8 mouse cellular contexts compared by ENCODE assay signal in genomic region chr1:72824707-72825101, GRCm38 (mm10). TPM values are rescaled to one million over a fixed set of nuclear protein-coding genes. Genes with fewer than 3 reads are reported as not detected.
A peak's percentile ranks its signal among the peaks of the same experiment; 100 is the strongest.
DNase-seq lines count a peak whose midpoint lies in the region; ATAC-seq and TF ChIP-seq lines count a peak whose summit lies in the region.

No protein-coding gene starts in this region.

- WGBS in hindbrain, embryonic 11.5 days, result under 1% methylated on average over 36 of the region's 37 CpGs
- WGBS in midbrain, embryonic 11.5 days, result under 1% methylated on average over 37 of the region's 37 CpGs

- no peaks in the 10 kb centered on the region for H3K27me3 ChIP-seq in hindbrain, embryonic 11.5 days (ENCODE audit: control insufficient read depth, insufficient read depth, low read length)
- H3K27me3 ChIP-seq in midbrain, embryonic 11.5 days (ENCODE audit: control insufficient read depth, insufficient read depth, low read length), result no peaks in the 10 kb centered on the region

- TF ChIP-seq CTCF in gastrocnemius, adult 2 months (IDR thresholded peaks at IDR 0.05), result no peak

- no peak overlapping the region for H3K27ac ChIP-seq in gastrocnemius, adult 2 months
- H3K27ac ChIP-seq in hindbrain, embryonic 11.5 days (ENCODE audit: low read depth, low read length), result peak overlapping the region; percentile 81
- H3K27ac ChIP-seq in midbrain, embryonic 11.5 days (ENCODE audit: low read depth, low read length), result peak overlapping the region; percentile 86

- H3K36me3 ChIP-seq in hindbrain, embryonic 11.5 days (ENCODE audit: control insufficient read depth, insufficient read depth, low read length), result no peaks in the 10 kb centered on the region
- peaks cover 5% of the 10 kb centered on the region; the same call in 1 of the 2 replicates for H3K36me3 ChIP-seq in midbrain, embryonic 11.5 days (ENCODE audit: control insufficient read depth, insufficient read depth, low read length)

- ATAC-seq in hindbrain, embryonic 11.5 days (ENCODE audit: low FRiP score), result peak; percentile 46
- ATAC-seq in midbrain, embryonic 11.5 days (ENCODE audit: low FRiP score), result peak; percentile 40

- H3K9ac ChIP-seq in hindbrain, embryonic 11.5 days (ENCODE audit: low read depth, low read length), result peak overlapping the region; percentile 86
- H3K9ac ChIP-seq in midbrain, embryonic 11.5 days (ENCODE audit: low read length), result peak overlapping the region; percentile 94

- H3K9me3 ChIP-seq in hindbrain, embryonic 11.5 days (ENCODE audit: control insufficient read depth, low read length), result no peaks in the 10 kb centered on the region
- no peaks in the 10 kb centered on the region for H3K9me3 ChIP-seq in midbrain, embryonic 11.5 days (ENCODE audit: control insufficient read depth, low read length)

- peak overlapping the region; percentile 70 for H3K4me3 ChIP-seq in gastrocnemius, adult 2 months
- H3K4me3 ChIP-seq in hindbrain, embryonic 11.5 days (ENCODE audit: low read depth, low read length), result peak overlapping the region; percentile 83
- peak overlapping the region; percentile 69 for H3K4me3 ChIP-seq in midbrain, embryonic 11.5 days (ENCODE audit: low read depth, low read length)

- DNase-seq in gastrocnemius, adult 2 months, result no peak
- DNase-seq in gastrocnemius, adult 8-10 months (ENCODE audit: low spot score in 2 of 2), result no peak
- peak; percentile 49 for DNase-seq in right cerebral cortex, postnatal 4 days
- no peak for DNase-seq in right cerebral cortex, postnatal 36 days (ENCODE audit: low spot score in 2 of 2)
- peak; percentile 66 for DNase-seq in hindbrain, embryonic 11.5 days (ENCODE audit: low spot score)
- peak; percentile 96 for DNase-seq in midbrain, embryonic 11.5 days (ENCODE audit: low spot score, missing footprints)
- no peak for DNase-seq in ovary, adult 18-20 months (ENCODE audit: low spot score)
- no peak for DNase-seq in gastrocnemius, postnatal 25 days

- intact Hi-C loops in gastrocnemius, adult 2 months (cut with DNase I), result loop anchor here (5.0 kb wide), 1 partner anchor 42 kb away; no protein-coding TSS in a partner anchor

- H3K4me1 ChIP-seq in hindbrain, embryonic 11.5 days (replicated peaks; ENCODE audit: control insufficient read depth, insufficient read depth, low read length), result peaks cover 4% of the 10 kb centered on the region
- H3K4me1 ChIP-seq in midbrain, embryonic 11.5 days (ENCODE audit: control insufficient read depth, insufficient read depth, low read length), result peaks cover 23% of the 10 kb centered on the region

- peak overlapping the region; percentile 96 for H3K4me2 ChIP-seq in hindbrain, embryonic 11.5 days (replicated peaks; ENCODE audit: low read depth, low read length)
- H3K4me2 ChIP-seq in midbrain, embryonic 11.5 days, result peak overlapping the region; percentile 90

RNA-seq across cellular contexts. Expression of gene Igfbp2, which starts 0.4 kb away (rescaled TPM):
- not detected for total RNA-seq in gastrocnemius, adult 2 months (2021)
- total RNA-seq in gastrocnemius, adult 8-10 months (2022), result under 1 TPM in 3 of 4 experiments, not detected in 1; 0.21 to 0.53 (median 0.29) TPM
- 521 and 561 TPM in 2 replicates for polyA plus RNA-seq in hindbrain, embryonic 11.5 days (2014; fragmentation: Nextera tagmentation; extraction: Ambion mirVana)
- 468 and 548 TPM in 2 replicates for polyA plus RNA-seq in midbrain, embryonic 11.5 days (2014; fragmentation: Nextera tagmentation; extraction: Ambion mirVana)
- total RNA-seq in gastrocnemius, postnatal 25 days (2021), result 1 to 10 TPM in 1 of 2 experiments, under 1 TPM in 1; 0.38 to 2.8 TPM

RNA-seq across cellular contexts. Expression of gene Igfbp5, which starts 50.0 kb away (rescaled TPM):
- total RNA-seq in gastrocnemius, adult 2 months (2021), result 100 to 1,000 TPM; 248 to 267 TPM
- 100 to 1,000 TPM; 100 to 289 (median 178) TPM for total RNA-seq in gastrocnemius, adult 8-10 months (2022)
- 28.1 and 34.8 TPM in 2 replicates for polyA plus RNA-seq in hindbrain, embryonic 11.5 days (2014; fragmentation: Nextera tagmentation; extraction: Ambion mirVana)
- 23.2 and 24.6 TPM in 2 replicates for polyA plus RNA-seq in midbrain, embryonic 11.5 days (2014; fragmentation: Nextera tagmentation; extraction: Ambion mirVana)
- 100 to 1,000 TPM; 161 to 274 TPM for total RNA-seq in gastrocnemius, postnatal 25 days (2021)

Comparison
In these comparisons a context has a peak if more than half of its experiments do, and no peak if none do; other contexts are left out.
1. DNase-seq: peak in right cerebral cortex, postnatal 4 days (single experiment), hindbrain, embryonic 11.5 days (single experiment) and midbrain, embryonic 11.5 days (single experiment); none in gastrocnemius, adult 2 months (single experiment), gastrocnemius, adult 8-10 months (0 of 2), right cerebral cortex, postnatal 36 days (0 of 2), ovary, adult 18-20 months (single experiment) and gastrocnemius, postnatal 25 days (single experiment).
2. Peak in every context shown above with its lines, with median percentiles within 50 percentile points of each other: H3K4me3 ChIP-seq.